Mouse (Mus musculus) neutrophil, adult 5-6 weeks (primary cell): ENCODE data around the gene 1700057G04Rik. TPM values are rescaled to one million over a fixed set of nuclear protein-coding genes. Genes with fewer than 3 reads are reported as not detected.

ENCODE experiments used
- ATAC-seq: fragments of 151-379, 151-347 bp; 2 replicates; pipeline ENCODE4 v1.8.0; 2017; ENCODE audit warnings: mild to moderate bottlenecking, moderate TSS enrichment; ENCODE audit not compliant: insufficient number of reproducible peaks, poor library complexity, low FRiP score, severe bottlenecking; ENCODE audit errors: extremely low read depth
- total RNA-seq: library from RNA; stranded (forward); fragments of 200-1000 nt; gene quantifications from 2 replicates; pipeline ENCODE4 v1.2.3, GENCODE M21; 2017

The 1700057G04Rik gene
- total RNA-seq, 1 experiment from 2014 or later = not detected

DNA sequence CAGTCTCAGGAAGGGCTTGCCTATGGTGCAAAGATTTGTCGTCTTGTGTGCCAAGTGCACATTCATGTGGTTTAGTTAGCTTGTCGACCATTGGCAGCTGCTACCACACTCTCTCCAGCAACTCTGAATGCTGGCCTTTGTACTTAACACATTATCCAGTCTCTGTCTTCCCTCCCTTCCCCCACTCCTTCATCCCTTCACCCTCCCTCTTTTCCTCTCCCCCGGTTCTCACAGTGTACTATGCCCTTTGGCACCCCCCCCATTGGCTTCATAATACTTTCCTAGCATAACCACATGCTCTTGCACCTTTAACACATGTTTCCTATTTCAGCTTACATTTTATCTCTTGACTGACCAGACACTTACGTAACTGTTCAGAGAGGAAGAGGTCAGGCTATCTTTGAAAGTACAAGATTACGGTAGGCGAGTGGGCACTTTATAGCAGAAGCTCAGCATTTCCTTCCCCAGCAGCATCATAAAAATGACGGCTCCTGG lies 65.6 kb downstream of the 1700057G04Rik start:
- ATAC-seq = 0 out of 2 replicates have a peak, but pooled peaks have one; percentile 33

DNA sequence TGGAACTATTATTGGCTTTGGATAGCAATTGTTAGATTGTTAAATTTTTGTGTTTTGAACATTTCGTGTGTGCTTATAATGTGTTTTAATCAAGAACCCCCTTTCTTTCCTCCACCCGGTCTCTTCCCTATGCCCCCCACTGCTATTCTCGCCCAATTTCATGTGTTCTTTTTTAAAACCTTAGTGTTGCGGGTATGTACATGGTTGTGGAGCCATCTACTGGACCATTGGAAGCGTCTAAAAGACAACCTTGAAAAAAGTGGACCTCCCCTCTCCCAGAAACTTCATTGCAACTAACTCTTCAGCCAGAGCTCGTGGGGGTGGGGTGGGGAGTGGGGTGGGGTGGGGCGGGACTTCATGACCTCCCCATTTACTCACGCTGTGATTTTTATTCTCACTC lies 66.2 kb downstream of the 1700057G04Rik start:
- no peak for ATAC-seq

DNA sequence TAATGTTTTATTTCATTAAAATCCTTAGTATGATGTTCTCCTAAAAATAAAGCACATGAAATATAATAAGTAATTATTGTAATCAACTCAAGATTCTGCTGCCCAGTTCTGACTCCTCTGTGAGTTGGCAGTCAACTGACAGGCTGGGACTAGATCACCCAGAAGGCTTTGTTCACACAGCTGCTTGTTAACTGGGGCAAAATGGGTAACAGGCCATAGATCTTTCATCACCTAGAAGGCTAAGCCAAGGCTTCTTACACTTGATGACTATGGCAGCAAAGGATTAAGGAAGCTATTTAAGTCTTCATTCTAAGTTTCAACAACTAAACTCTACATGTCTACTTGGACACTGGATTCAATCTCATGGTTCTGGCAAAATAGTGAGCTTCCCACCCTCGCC lies 68.8 kb downstream of the 1700057G04Rik start:
- no peak for ATAC-seq

DNA sequence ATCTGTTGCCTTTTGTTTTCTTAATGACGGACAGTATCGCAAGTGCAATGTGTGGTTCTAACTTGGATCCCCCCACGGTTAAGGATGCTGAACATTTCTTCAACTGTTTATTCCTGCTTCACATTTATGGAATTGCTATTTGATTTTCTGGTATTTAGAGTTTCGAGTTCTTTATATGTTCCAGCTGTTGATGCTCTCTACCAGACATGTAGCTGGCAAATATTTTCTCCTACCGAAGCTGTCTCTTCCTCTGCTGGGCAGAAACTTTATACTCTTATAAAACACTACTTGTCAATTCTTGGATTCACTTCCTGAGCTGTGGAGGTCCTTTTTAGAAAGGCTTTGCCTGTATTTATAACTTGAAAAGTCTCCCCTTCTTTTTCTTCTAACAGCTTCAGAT lies 70.1 kb downstream of the 1700057G04Rik start:
- ATAC-seq = no peak

DNA sequence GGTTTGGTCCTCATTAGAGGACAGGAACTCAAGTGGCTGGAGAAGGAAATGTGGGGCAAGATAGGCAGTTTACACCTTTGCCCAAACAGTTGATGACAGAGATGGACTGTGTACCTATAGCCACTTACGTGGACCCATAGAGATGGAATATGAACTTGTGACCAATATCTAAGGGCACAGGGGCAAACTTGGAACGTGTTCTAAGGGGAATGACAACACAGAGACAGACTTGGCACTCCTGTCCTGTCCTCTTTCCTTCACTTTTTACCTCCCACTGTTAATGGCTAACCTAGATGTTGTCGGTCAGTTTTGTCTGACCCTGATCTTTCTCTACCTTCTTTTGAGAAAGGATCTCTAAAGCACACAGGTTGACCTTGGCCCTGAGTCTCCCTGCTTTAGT lies 74.2 kb downstream of the 1700057G04Rik start:
- no peak for ATAC-seq

DNA sequence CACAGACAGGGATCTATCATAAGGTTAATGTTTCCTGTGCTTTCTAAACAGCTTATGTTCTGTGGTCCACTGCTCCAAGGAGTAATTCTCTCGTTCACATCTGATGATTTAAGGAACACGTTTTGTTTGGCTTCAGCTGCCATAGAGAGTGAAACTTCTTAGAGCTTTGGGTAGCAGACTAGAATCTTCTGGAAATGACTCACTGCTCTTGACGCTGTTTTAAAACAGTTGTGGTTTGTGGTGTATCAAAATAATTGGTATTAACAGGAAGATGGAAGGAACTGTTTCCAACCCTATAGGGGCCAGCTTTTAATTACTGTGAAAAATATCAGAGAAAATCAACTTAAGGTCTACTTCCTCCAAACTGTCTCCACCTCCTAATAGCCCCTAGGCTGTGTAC lies 75.2 kb downstream of the 1700057G04Rik start:
- no peak for ATAC-seq

DNA sequence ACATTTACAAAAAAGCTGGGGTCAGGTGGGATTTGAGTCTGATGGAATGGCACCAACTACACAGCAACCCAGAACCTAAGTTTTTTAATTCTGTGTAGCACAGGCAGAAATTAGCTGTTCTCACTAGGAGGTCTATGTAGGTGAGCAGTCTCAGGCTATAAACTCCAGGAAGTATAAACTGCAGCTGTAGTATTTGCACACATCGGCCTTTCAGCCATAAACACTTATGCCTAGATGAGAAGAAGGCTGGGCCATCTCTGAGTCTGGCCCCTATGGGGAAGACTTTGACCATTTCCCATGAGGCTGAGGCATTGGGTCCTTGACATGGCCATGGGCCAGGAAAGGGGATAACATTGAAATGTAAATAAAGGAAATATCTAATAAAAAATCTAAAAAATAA lies 76.7 kb downstream of the 1700057G04Rik start:
- no peak for ATAC-seq

DNA sequence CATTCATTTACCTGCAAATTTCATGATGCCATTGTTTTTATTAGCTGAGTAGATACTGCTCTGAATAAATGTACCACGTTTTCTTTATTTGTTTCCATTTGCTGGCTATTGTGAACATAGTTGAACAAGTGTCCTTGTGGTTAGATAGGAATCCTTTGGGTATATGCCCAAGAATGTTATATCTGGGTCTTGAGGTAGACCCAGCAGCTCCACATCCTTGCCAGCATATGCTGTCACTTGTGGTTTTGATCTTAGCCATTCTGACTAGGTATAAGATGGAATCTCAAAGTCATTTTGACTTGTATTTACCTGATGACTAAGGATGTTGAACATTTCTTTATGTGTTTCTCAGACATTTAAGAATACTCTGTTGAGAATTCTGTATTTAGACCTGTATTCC lies 77.7 kb downstream of the 1700057G04Rik start:
- ATAC-seq = no peak

DNA sequence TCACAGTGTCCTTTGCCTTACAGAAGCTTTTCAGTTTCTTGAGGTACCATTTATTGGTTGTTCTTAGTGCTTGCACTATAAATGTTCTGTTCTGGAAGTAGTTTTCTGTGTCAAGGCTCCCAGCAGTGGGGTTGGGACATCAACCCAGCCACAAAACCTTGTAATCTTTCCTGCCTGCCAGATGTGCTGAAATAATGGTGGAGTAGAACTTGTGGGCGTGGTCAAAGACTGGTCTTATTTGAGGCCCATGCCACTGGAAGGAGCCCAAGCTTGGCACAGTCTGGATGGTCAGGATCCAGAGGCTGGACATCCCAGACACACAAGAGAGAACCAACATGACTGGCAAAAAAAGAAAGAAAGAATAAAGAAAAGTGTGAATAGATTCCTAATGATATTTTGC lies 78.2 kb downstream of the 1700057G04Rik start:
- no peak for ATAC-seq

DNA sequence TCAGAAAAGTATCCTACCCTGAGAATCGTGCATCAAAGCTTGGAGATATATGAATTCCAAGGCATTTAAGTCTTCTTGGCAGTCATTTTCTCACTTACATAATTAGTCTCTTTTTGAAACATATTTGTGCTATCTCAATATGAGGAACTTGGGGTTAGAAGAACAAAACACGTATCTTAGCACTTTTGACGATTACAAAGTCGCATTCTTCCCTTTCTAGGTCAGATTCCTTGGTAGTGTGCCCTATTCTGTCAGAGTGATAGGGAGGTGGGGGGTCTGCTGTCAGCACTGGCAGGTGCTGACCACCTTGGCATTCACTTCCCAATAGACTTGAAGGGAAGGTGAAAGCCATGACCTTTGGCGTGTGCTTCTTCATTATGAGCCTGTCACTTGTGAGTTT lies 93.5 kb downstream of the 1700057G04Rik start:
- no peak for ATAC-seq

Other genes with a start within 250 kb of the 1700057G04Rik start
- not detected in 2 replicates for gene Plscr5, start 116.4 kb upstream of the 1700057G04Rik start, total RNA-seq
- 17.8 and 18.8 TPM in 2 replicates for gene Plscr1, start 59.6 kb upstream of the 1700057G04Rik start, total RNA-seq
- gene Plscr2, start 33.8 kb upstream of the 1700057G04Rik start, total RNA-seq = 0.47 and 3.3 TPM in 2 replicates
- gene Plscr4, start 148.0 kb downstream of the 1700057G04Rik start, total RNA-seq = 0.23 and 0.49 TPM in 2 replicates
- 0.23 and 0.37 TPM in 2 replicates for gene Plod2, start 232.8 kb downstream of the 1700057G04Rik start, total RNA-seq